Mouse (Mus musculus): ENCODE measurements around the gene Tmem189.

DNA sequence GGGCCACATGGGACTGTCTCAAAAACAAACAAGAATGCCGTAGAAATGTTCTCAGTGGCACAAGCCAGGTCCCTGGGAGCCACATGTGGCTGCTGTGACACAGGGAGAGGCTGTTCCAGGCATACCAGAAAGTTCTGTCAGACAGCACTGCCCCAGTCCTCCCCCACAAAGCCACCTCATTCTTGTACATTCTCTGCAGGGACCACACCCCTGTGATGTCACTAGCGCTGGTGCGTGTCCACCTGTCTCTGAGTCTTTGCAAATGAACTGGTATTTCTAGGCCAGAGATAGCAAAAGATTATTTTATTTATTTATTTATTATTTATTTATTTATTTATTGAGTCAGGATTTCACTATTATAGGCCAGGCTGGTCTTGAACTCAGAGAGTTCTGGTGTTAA lies 5.9 kb downstream of the Tmem189 start:
- TF ChIP-seq CTCF (IDR thresholded peaks at IDR 0.05; ENCODE audit: control insufficient read depth, insufficient read depth, low read length), result no peak
- TF ChIP-seq POLR2A (IDR thresholded peaks at IDR 0.05; ENCODE audit: borderline replicate concordance, control insufficient read depth, low read depth, low read length), result no peak

All from bone marrow, adult 2 months (tissue).